Mouse (Mus musculus): ENCODE measurements around the gene Ptprz1. TPM values are rescaled to one million over a fixed set of nuclear protein-coding genes. Genes with fewer than 3 reads are reported as not detected.
A peak's percentile ranks its signal among the peaks of the same experiment; 100 is the strongest.
"Not testable (repeated sequence)": the region's sequence is repeated elsewhere in the genome, so short reads cannot be mapped to it uniquely, and the experiment has no call there.

Ptprz1 gene
- polyA plus RNA-seq, 1 experiment from 2014 or later = 0.64 TPM

DNA sequence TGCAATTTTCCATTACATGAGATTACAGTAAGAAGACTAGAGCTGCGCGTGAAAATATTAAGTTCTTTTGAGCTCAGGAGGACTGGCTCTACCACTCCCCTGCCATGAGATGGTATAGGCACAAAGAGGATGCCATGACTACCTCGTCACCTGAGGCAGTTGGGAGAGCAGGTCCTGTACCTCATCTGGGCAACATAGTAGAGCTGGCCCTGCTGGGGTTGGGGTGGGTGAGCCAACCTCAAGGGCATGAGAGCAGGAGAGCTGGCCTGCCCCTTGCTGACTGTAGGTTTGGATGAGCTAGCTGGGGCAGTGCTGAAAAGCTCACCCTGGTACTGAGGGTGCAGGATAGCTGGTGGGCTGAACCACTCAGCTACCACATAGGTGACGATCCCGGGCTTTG is 180.4 kb downstream of the Ptprz1 start:
- H3K36me3 ChIP-seq (ENCODE audit: control insufficient read depth, insufficient read depth, low read length) = no peaks in the 10 kb centered on the region
- no peak overlapping the region for H3K4me2 ChIP-seq
- ATAC-seq (replicated peaks; ENCODE audit: insufficient number of reproducible peaks, low FRiP score, low TSS enrichment) = no peak
- H3K9ac ChIP-seq (ENCODE audit: low read depth, low read length) = no peak overlapping the region
- no peak overlapping the region for H3K27ac ChIP-seq (ENCODE audit: low read depth, low read length)
- WGBS (ENCODE audit: insufficient replicate concordance) = 87% methylated on average over 5 of the region's 5 CpGs
- no peaks in the 10 kb centered on the region for H3K9me3 ChIP-seq (replicated peaks; ENCODE audit: control insufficient read depth, low read length)
- H3K4me3 ChIP-seq (ENCODE audit: low read depth, low read length) = no peak overlapping the region
- H3K4me1 ChIP-seq (ENCODE audit: control insufficient read depth, insufficient read depth, low read length) = no peaks in the 10 kb centered on the region
- H3K27me3 ChIP-seq (ENCODE audit: control insufficient read depth, insufficient read depth, low read length) = no peaks in the 10 kb centered on the region

- no peaks in the 10 kb centered on the region for H3K36me3 ChIP-seq (ENCODE audit: control insufficient read depth, insufficient read depth, low read length)
- 84% methylated on average over 2 of the region's 2 CpGs for WGBS (ENCODE audit: insufficient replicate concordance)
- no peaks in the 10 kb centered on the region for H3K27me3 ChIP-seq (ENCODE audit: control insufficient read depth, insufficient read depth, low read length)
- no peak overlapping the region for H3K4me2 ChIP-seq
- no peak overlapping the region for H3K9ac ChIP-seq (ENCODE audit: low read depth, low read length)
- H3K27ac ChIP-seq (ENCODE audit: low read depth, low read length) = no peak overlapping the region
- no peak for ATAC-seq (replicated peaks; ENCODE audit: insufficient number of reproducible peaks, low FRiP score, low TSS enrichment)
- H3K4me3 ChIP-seq (ENCODE audit: low read depth, low read length) = no peak overlapping the region
- H3K9me3 ChIP-seq (replicated peaks; ENCODE audit: control insufficient read depth, low read length) = no peaks in the 10 kb centered on the region
- H3K4me1 ChIP-seq (ENCODE audit: control insufficient read depth, insufficient read depth, low read length) = peaks cover 7% of the 10 kb centered on the region; the same call in 1 of the 2 replicates
These were observed 200.8 kb downstream of the Ptprz1 start for GRCm38 (mm10) chr6:23076060-23076459.

DNA sequence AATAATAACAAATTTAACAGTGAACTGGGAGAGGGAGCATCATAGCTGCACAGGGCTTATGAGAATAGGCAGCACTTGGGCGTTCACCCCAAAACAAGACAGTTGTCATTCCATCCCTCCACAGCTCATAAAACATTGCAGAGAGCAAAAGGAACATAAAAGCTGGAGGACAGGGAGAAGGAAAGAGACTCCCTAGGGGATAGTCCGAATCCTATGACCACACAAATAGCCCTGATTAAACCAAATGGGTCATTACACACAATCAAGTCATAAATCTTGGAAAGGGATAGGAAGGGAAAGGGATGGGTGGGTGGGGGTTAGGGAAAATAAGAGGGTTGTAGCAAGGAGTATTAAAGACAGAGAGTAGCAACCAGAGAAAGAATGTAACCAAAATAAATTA is 203.0 kb downstream of the Ptprz1 start:
- Histone ChIP-seq H3K36me3 (ENCODE audit: control insufficient read depth, insufficient read depth, low read length) (no peaks in the 10 kb centered on the region), H3K4me2 (no peak overlapping the region), H3K4me3 (ENCODE audit: low read depth, low read length) (no peak overlapping the region), H3K27ac (ENCODE audit: low read depth, low read length) (no peak overlapping the region), H3K27me3 (ENCODE audit: control insufficient read depth, insufficient read depth, low read length) (no peaks in the 10 kb centered on the region), H3K4me1 (ENCODE audit: control insufficient read depth, insufficient read depth, low read length) (peaks cover 7% of the 10 kb centered on the region; the same call in 1 of the 2 replicates), H3K9ac (ENCODE audit: low read depth, low read length) (no peak overlapping the region), H3K9me3 (replicated peaks; ENCODE audit: control insufficient read depth, low read length) (no peaks in the 10 kb centered on the region)
- WGBS (ENCODE audit: insufficient replicate concordance) = 81% methylated on average over 2 of the region's 2 CpGs
- no peak for ATAC-seq (replicated peaks; ENCODE audit: insufficient number of reproducible peaks, low FRiP score, low TSS enrichment)

DNA sequence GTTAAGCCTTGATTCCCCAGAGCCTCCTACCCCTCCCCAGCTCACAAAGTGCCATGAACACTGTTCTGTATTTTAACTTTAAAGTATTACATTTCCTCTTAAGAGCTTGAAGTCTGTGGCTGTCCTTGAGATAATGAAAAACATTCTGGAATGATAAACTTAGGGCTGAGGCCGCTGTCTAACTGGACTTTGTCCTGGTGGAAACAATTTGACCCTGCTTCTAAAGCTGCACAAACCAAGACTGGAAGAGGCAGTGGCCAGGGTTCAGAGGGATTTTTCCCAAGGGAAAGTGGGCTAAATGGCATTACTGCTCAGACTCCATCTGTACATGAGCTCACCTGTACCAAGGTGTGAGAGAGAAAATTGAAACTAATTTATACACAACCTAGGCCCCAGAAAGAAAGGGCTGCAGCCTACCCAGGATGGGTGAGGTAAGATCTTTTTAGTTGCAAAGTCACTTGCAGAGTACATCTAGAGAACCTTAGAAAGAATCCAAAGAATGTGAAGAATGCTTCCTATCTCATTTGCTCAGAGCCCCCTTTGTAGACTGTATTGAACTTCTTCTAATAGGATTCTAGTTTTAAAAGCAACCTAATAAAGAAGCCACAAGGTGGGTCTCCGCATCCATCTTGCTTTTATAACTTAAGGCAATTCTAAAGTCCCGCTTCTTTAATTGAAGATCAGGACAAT is 204.8 kb downstream of the Ptprz1 start:
- 45% methylated on average over 3 of the region's 3 CpGs for WGBS (ENCODE audit: insufficient replicate concordance)
- no peaks in the 10 kb centered on the region for H3K27me3 ChIP-seq (ENCODE audit: control insufficient read depth, insufficient read depth, low read length)
- no peak overlapping the region for H3K4me2 ChIP-seq
- H3K4me3 ChIP-seq (ENCODE audit: low read depth, low read length) = no peak overlapping the region
- ATAC-seq (replicated peaks; ENCODE audit: insufficient number of reproducible peaks, low FRiP score, low TSS enrichment) = 0 out of 2 replicates have a peak, but pooled peaks have one; percentile 31
- H3K9ac ChIP-seq (ENCODE audit: low read depth, low read length) = no peak overlapping the region
- no peaks in the 10 kb centered on the region for H3K9me3 ChIP-seq (replicated peaks; ENCODE audit: control insufficient read depth, low read length)
- no peaks in the 10 kb centered on the region for H3K36me3 ChIP-seq (ENCODE audit: control insufficient read depth, insufficient read depth, low read length)
- H3K27ac ChIP-seq (ENCODE audit: low read depth, low read length) = peak overlapping the region; percentile 54; the same call in 1 of the 2 replicates
- H3K4me1 ChIP-seq (ENCODE audit: control insufficient read depth, insufficient read depth, low read length) = peaks cover 7% of the 10 kb centered on the region; the same call in 1 of the 2 replicates

DNA sequence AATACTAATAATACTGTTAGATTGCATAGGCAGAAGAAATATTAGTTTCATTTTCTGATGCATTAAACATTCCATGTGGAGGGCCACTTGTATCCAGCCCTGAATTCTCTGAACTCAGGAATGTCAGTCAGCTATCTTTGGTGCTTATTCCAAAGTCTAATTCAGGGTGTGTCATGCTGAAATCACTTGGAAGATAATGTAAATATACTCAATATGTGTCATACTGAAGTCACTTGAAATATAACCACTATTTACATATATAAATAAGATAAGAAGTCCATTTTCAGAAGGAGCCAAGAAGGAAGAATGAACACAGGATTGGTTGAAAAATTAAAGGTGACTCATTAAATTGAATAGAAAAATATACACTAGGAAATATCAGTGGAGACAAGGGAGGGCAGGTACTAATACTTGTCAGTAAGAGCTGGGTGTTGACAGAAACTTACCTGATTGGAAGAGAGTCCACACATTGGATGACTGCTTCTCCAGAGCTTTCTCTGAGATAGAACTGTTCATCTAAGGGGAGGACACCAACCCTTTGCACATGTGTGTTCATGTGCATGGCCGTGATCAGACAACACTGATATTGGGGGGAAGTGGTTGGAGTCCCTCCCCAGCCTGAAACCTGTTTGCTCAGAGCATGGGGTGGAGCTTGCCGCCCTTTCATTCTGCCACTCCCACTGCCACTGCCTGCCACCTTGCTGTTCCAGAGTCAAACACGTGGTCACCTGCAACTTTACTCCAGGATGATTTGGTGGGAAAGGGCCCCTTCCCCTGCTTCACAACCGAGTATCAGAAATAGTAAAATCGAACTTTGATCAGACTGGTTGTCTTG is 209.5 kb downstream of the Ptprz1 start:
- no peak for ATAC-seq (replicated peaks; ENCODE audit: insufficient number of reproducible peaks, low FRiP score, low TSS enrichment)
- WGBS (ENCODE audit: insufficient replicate concordance) = 79% methylated on average over 5 of the region's 5 CpGs
- Histone ChIP-seq H3K4me3 (ENCODE audit: low read depth, low read length) (no peak overlapping the region), H3K9ac (ENCODE audit: low read depth, low read length) (no peak overlapping the region), H3K27me3 (ENCODE audit: control insufficient read depth, insufficient read depth, low read length) (no peaks in the 10 kb centered on the region), H3K36me3 (ENCODE audit: control insufficient read depth, insufficient read depth, low read length) (no peaks in the 10 kb centered on the region), H3K27ac (ENCODE audit: low read depth, low read length) (no peak overlapping the region), H3K4me2 (no peak overlapping the region), H3K9me3 (replicated peaks; ENCODE audit: control insufficient read depth, low read length) (no peaks in the 10 kb centered on the region), H3K4me1 (ENCODE audit: control insufficient read depth, insufficient read depth, low read length) (peaks cover 6% of the 10 kb centered on the region; the same call in 1 of the 2 replicates)

DNA sequence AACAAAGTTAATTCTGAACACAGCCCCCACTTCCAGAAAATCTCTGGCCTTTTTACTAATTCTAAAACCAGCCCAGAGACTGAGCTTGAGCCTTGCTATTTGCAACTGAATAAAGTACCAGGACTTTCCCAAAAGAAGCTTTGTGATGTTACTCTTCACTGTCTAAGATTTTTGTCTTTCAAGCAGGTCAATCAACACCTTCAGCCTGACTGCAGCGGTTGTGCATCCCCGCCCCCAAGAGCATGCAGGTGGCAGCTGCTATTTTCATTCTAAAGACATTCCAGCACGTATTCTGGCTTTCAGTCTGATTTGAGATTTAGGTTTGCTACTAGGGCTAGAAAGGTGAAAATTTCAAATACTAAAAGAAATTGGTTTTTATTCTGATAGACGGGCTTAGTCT is 214.0 kb downstream of the Ptprz1 start:
- H3K36me3 ChIP-seq (ENCODE audit: control insufficient read depth, insufficient read depth, low read length); H3K4me2 ChIP-seq; H3K27ac ChIP-seq (ENCODE audit: low read depth, low read length); H3K4me1 ChIP-seq (ENCODE audit: control insufficient read depth, insufficient read depth, low read length); H3K9ac ChIP-seq (ENCODE audit: low read depth, low read length); H3K27me3 ChIP-seq (ENCODE audit: control insufficient read depth, insufficient read depth, low read length); H3K9me3 ChIP-seq (replicated peaks; ENCODE audit: control insufficient read depth, low read length); ATAC-seq (replicated peaks; ENCODE audit: insufficient number of reproducible peaks, low FRiP score, low TSS enrichment); H3K4me3 ChIP-seq (ENCODE audit: low read depth, low read length): not testable (repeated sequence)
- 53% methylated on average over 4 of the region's 4 CpGs for WGBS (ENCODE audit: insufficient replicate concordance)

GRCm38 (mm10) chr6:23090346-23091055 is 215.2 kb downstream of the Ptprz1 start:
- H3K4me1 ChIP-seq (ENCODE audit: control insufficient read depth, insufficient read depth, low read length); H3K27ac ChIP-seq (ENCODE audit: low read depth, low read length); H3K9ac ChIP-seq (ENCODE audit: low read depth, low read length); H3K4me2 ChIP-seq; H3K9me3 ChIP-seq (replicated peaks; ENCODE audit: control insufficient read depth, low read length); H3K27me3 ChIP-seq (ENCODE audit: control insufficient read depth, insufficient read depth, low read length); H3K4me3 ChIP-seq (ENCODE audit: low read depth, low read length); H3K36me3 ChIP-seq (ENCODE audit: control insufficient read depth, insufficient read depth, low read length); ATAC-seq (replicated peaks; ENCODE audit: insufficient number of reproducible peaks, low FRiP score, low TSS enrichment): not testable (repeated sequence)
- 88% methylated on average over 11 of the region's 11 CpGs for WGBS (ENCODE audit: insufficient replicate concordance)
